Mouse (Mus musculus) thymus, adult 18-20 months (tissue): ENCODE measurements around the gene Nsun5.
"Not testable (repeated sequence)": the region's sequence is repeated elsewhere in the genome, so short reads cannot be mapped to it uniquely, and the experiment has no call there.

Experiments
- DNase-seq, 2 experiments: peaks; one replicate each; pipeline ENCODE4 v3.0.0; 2022; ENCODE audit warnings: mixed read lengths in 2 of 2

Nsun5 gene

GRCm38 (mm10) chr5:135369787-135370654 lies at the start of gene Nsun5:
Nsun5 (plus strand) TSS chr5:135369953.
- peak; percentile 78 to 88 for DNase-seq

GRCm38 (mm10) chr5:135322197-135322596 lies 47.6 kb upstream of the Nsun5 start:
- DNase-seq, result no peak

- DNase-seq, result no peak
Observed at GRCm38 (mm10) chr5:135326121-135326659, 43.6 kb upstream of the Nsun5 start.

- no peak for DNase-seq
Observed at GRCm38 (mm10) chr5:135329471-135329870, 40.3 kb upstream of the Nsun5 start.

GRCm38 (mm10) chr5:135330201-135330600 lies 39.6 kb upstream of the Nsun5 start:
- no peak for DNase-seq

- no peak for DNase-seq
Observed at GRCm38 (mm10) chr5:135331161-135331560, 38.6 kb upstream of the Nsun5 start.

- DNase-seq, result no peak
Observed at GRCm38 (mm10) chr5:135337575-135337974, 32.2 kb upstream of the Nsun5 start.

GRCm38 (mm10) chr5:135345989-135346388 lies 23.8 kb upstream of the Nsun5 start:
- no peak for DNase-seq

- DNase-seq, result no peak
Observed at GRCm38 (mm10) chr5:135346430-135346829, 23.3 kb upstream of the Nsun5 start.

GRCm38 (mm10) chr5:135347511-135348011 lies 22.2 kb upstream of the Nsun5 start:
- no peak for DNase-seq

GRCm38 (mm10) chr5:135349862-135350261 lies 19.9 kb upstream of the Nsun5 start, which contains the start of gene Fkbp6:
Fkbp6 (minus strand) TSS chr5:135350044.
- DNase-seq, result no peak

GRCm38 (mm10) chr5:135351606-135352005 lies 18.1 kb upstream of the Nsun5 start:
- no peak for DNase-seq

GRCm38 (mm10) chr5:135352995-135353394 lies 16.8 kb upstream of the Nsun5 start, which contains the start of gene Trim50:
Trim50 (plus strand) TSS chr5:135353295.
- no peak for DNase-seq

GRCm38 (mm10) chr5:135353564-135353963 lies 16.2 kb upstream of the Nsun5 start:
- DNase-seq, result no peak

GRCm38 (mm10) chr5:135356090-135356489 lies 13.7 kb upstream of the Nsun5 start:
- no peak for DNase-seq

GRCm38 (mm10) chr5:135357556-135357955 lies 12.2 kb upstream of the Nsun5 start:
- peak in 1 of 2 experiments; percentile 33 for DNase-seq

- DNase-seq, result no peak
Observed at GRCm38 (mm10) chr5:135359772-135360171, 10.0 kb upstream of the Nsun5 start.

- no peak for DNase-seq
Observed at GRCm38 (mm10) chr5:135362572-135362971, 7.2 kb upstream of the Nsun5 start.

- DNase-seq, result no peak
Observed at GRCm38 (mm10) chr5:135363540-135363939, 6.2 kb upstream of the Nsun5 start.

GRCm38 (mm10) chr5:135367841-135368240 lies 1.9 kb upstream of the Nsun5 start:
- DNase-seq, result no peak

- no peak for DNase-seq
Observed at GRCm38 (mm10) chr5:135368312-135368711, 1.4 kb upstream of the Nsun5 start.

GRCm38 (mm10) chr5:135369196-135369595 lies 557 bp upstream of the Nsun5 start:
- not testable (repeated sequence) for DNase-seq

GRCm38 (mm10) chr5:135371195-135371594 lies 1.4 kb downstream of the Nsun5 start:
- no peak for DNase-seq

- DNase-seq, result no peak
Observed at GRCm38 (mm10) chr5:135373601-135374000, 3.8 kb downstream of the Nsun5 start.
